Mouse (Mus musculus): ENCODE data around the gene Foxi2. TPM values are rescaled to one million over a fixed set of nuclear protein-coding genes. Genes with fewer than 3 reads are reported as not detected.

The Foxi2 gene
- not detected in 2 replicates for polyA plus RNA-seq (2012; rRNA removed)

DNA sequence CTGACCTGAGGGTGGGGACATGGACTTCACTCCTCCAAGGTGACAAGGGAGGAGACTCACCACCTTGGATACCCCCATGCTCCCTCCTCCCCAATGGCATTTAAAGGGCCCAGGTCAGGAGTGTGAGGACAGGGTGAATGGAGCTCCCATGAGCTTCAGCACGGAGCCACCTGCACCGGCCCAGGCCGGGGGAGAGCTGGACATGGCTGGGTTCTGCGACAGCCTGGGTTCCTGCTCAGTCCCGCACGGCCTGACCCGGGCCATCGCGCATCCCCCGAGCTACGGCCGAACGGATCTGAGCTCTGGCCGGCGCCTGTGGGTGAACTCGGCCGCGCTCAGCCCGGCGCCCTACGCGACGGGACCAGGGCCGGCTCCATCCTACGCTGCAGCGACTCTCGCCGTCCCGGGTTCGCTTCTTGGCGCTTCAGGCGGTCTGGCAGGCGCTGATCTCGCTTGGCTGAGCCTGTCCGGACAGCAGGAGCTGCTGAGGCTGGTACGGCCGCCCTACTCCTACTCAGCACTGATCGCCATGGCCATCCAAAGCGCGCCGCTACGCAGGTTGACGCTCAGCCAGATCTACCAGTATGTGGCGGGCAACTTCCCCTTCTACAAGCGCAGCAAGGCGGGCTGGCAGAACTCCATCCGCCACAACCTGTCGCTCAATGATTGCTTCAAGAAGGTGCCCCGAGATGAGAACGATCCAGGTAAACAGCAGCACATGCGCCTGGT is at the start of gene Foxi2:
Gene Foxi2, plus strand, starts transcription at position 72 of the 729 bp plus-strand sequence.
- Histone ChIP-seq H3K27me3 (ENCODE audit: control insufficient read depth, insufficient read depth, low read length) (peaks cover 17% of the 10 kb centered on the region), H3K36me3 (ENCODE audit: control insufficient read depth, insufficient read depth, low read length) (no peaks in the 10 kb centered on the region), H3K4me3 (ENCODE audit: low read depth, low read length) (no peak within 1 kb of the TSS), H3K4me1 (ENCODE audit: control insufficient read depth, insufficient read depth, insufficient read length, low read length) (no peaks in the 10 kb centered on the region), H3K27ac (ENCODE audit: insufficient read depth, low read depth, low read length) (no peak within 1 kb of the TSS)
- 4% methylated on average over 51 of the region's 51 CpGs for WGBS
- no peak for TF ChIP-seq CTCF (IDR thresholded peaks at IDR 0.05; ENCODE audit: extremely low read depth, insufficient read length, insufficient replicate concordance, low read depth, low read length)
- no peak for TF ChIP-seq POLR2A (IDR thresholded peaks at IDR 0.05; ENCODE audit: low read depth, low read length)

DNA sequence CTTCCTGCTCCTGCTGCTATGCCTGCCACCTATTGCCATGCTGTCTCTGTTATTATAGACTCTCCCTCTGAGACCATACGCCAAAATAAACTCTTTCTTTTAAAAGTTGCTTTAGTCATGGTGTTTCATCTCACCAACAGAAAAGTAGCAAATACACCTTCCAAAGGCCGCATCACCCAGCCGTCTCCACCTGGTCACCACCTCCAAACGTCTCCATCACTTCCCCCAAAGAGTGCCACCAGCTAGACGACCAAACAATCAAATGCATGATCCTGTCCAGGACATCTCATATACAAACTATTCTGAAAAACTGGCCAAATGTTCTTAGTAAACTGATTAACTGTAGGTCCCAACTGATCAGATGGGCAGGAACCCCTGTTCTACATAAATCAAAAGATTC is 45.5 kb upstream of the Foxi2 start:
- Histone ChIP-seq H3K4me3 (ENCODE audit: low read depth, low read length) (no peak overlapping the region), H3K27ac (ENCODE audit: insufficient read depth, low read depth, low read length) (no peak overlapping the region), H3K4me1 (ENCODE audit: control insufficient read depth, insufficient read depth, insufficient read length, low read length) (no peaks in the 10 kb centered on the region), H3K27me3 (ENCODE audit: control insufficient read depth, insufficient read depth, low read length) (no peaks in the 10 kb centered on the region), H3K36me3 (ENCODE audit: control insufficient read depth, insufficient read depth, low read length) (no peaks in the 10 kb centered on the region)
- WGBS = 92% methylated on average over 5 of the region's 5 CpGs
- TF ChIP-seq CTCF (IDR thresholded peaks at IDR 0.05; ENCODE audit: extremely low read depth, insufficient read length, insufficient replicate concordance, low read depth, low read length) = no peak

- TF ChIP-seq CTCF (IDR thresholded peaks at IDR 0.05; ENCODE audit: extremely low read depth, insufficient read length, insufficient replicate concordance, low read depth, low read length) (no peak), POLR2A (IDR thresholded peaks at IDR 0.05; ENCODE audit: low read depth, low read length) (no peak)
- 89% methylated on average over 13 of the region's 13 CpGs for WGBS
- H3K4me1 ChIP-seq (ENCODE audit: control insufficient read depth, insufficient read depth, insufficient read length, low read length) = no peaks in the 10 kb centered on the region
- H3K27me3 ChIP-seq (ENCODE audit: control insufficient read depth, insufficient read depth, low read length) = no peaks in the 10 kb centered on the region
- H3K4me3 ChIP-seq (ENCODE audit: low read depth, low read length) = no peak overlapping the region
- H3K36me3 ChIP-seq (ENCODE audit: control insufficient read depth, insufficient read depth, low read length) = no peaks in the 10 kb centered on the region
- no peak overlapping the region for H3K27ac ChIP-seq (ENCODE audit: insufficient read depth, low read depth, low read length)
Observed at GRCm38 (mm10) chr7:135376048-135376447, 34.1 kb upstream of the Foxi2 start.

DNA sequence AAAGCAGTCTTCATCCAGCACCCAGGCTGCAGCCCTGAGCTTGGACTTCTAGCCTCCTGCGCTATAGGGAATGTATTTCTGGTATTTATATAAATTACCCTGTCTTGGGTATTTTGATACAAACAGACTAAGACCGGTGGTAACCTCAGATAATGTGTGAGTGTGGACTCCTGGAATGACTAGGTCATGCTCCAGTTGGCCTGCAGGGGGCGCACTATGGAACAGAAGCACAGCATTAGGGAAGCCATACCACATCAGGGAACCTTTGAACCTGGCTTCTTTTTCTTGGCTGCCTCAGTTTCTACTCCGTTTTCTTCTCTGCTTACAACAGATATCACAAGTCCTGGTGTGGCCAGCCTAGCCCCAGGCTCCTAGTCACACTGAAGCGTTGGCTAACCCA is 33.2 kb upstream of the Foxi2 start:
- 65% methylated on average over 5 of the region's 5 CpGs for WGBS
- Histone ChIP-seq H3K4me3 (ENCODE audit: low read depth, low read length) (no peak overlapping the region), H3K27ac (ENCODE audit: insufficient read depth, low read depth, low read length) (no peak overlapping the region), H3K36me3 (ENCODE audit: control insufficient read depth, insufficient read depth, low read length) (no peaks in the 10 kb centered on the region), H3K27me3 (ENCODE audit: control insufficient read depth, insufficient read depth, low read length) (no peaks in the 10 kb centered on the region), H3K4me1 (ENCODE audit: control insufficient read depth, insufficient read depth, insufficient read length, low read length) (no peaks in the 10 kb centered on the region)
- TF ChIP-seq POLR2A (IDR thresholded peaks at IDR 0.05; ENCODE audit: low read depth, low read length) (no peak), CTCF (IDR thresholded peaks at IDR 0.05; ENCODE audit: extremely low read depth, insufficient read length, insufficient replicate concordance, low read depth, low read length) (peak; percentile 59; the same call in 1 of the 2 replicates)

- H3K4me3 ChIP-seq (ENCODE audit: low read depth, low read length) = no peak overlapping the region
- WGBS = 75% methylated on average over 5 of the region's 5 CpGs
- no peak overlapping the region for H3K27ac ChIP-seq (ENCODE audit: insufficient read depth, low read depth, low read length)
- H3K4me1 ChIP-seq (ENCODE audit: control insufficient read depth, insufficient read depth, insufficient read length, low read length) = no peaks in the 10 kb centered on the region
- TF ChIP-seq POLR2A (IDR thresholded peaks at IDR 0.05; ENCODE audit: low read depth, low read length) (no peak), CTCF (IDR thresholded peaks at IDR 0.05; ENCODE audit: extremely low read depth, insufficient read length, insufficient replicate concordance, low read depth, low read length) (no peak)
- H3K27me3 ChIP-seq (ENCODE audit: control insufficient read depth, insufficient read depth, low read length) = no peaks in the 10 kb centered on the region
- H3K36me3 ChIP-seq (ENCODE audit: control insufficient read depth, insufficient read depth, low read length) = no peaks in the 10 kb centered on the region
Observed at GRCm38 (mm10) chr7:135378331-135378730, 31.8 kb upstream of the Foxi2 start.

DNA sequence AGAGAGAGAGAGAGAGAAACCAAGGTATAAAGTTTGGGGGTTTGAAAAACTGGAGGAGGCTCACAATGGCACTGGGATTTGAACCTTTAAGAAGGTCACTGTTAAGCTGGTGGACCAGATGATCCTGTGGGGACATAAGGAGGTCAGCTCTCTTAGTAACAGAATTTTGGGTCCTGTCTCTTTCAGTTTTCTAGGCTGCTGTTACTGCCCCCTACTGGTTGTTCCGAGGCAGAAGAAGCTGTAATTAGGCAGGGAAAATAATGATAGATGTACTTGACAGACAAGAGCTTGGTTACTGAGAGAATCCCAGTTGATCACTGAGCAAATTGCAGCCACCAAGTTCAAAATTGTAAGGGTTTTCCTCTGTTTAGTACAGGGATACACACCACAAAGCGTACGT is 21.1 kb upstream of the Foxi2 start:
- 60% methylated on average over 3 of the region's 3 CpGs for WGBS
- no peaks in the 10 kb centered on the region for H3K4me1 ChIP-seq (ENCODE audit: control insufficient read depth, insufficient read depth, insufficient read length, low read length)
- TF ChIP-seq POLR2A (IDR thresholded peaks at IDR 0.05; ENCODE audit: low read depth, low read length) (no peak), CTCF (IDR thresholded peaks at IDR 0.05; ENCODE audit: extremely low read depth, insufficient read length, insufficient replicate concordance, low read depth, low read length) (no peak)
- H3K27me3 ChIP-seq (ENCODE audit: control insufficient read depth, insufficient read depth, low read length) = no peaks in the 10 kb centered on the region
- no peak overlapping the region for H3K4me3 ChIP-seq (ENCODE audit: low read depth, low read length)
- no peaks in the 10 kb centered on the region for H3K36me3 ChIP-seq (ENCODE audit: control insufficient read depth, insufficient read depth, low read length)
- no peak overlapping the region for H3K27ac ChIP-seq (ENCODE audit: insufficient read depth, low read depth, low read length)

DNA sequence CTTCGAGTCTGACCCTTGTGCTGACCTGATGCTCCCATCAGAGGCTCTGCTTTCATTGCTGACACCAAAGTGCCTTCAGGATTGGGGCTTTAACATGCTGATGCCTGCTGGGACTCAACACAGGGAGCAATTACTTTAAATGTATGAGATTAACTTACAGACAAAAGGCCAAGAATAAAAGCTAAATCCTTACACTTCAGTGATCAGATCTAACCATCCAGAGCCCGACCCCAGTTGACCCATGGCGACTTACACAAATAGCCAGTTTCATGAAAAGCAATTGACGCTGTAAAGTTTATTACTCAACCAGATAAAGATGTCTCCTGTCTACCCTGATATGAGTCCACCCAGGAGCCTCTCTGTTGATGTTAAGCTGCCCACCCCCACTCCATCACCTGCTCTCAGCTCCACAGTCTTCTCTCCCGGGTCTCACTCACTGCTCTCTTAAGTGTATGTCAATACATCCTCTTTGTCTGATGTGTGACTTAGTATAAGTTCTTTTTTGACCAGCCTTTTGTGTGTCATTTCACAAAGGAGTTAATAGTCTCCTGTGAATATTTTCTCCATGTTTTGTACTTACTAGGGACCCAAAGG is 17.1 kb upstream of the Foxi2 start:
- WGBS = 19% methylated on average over 5 of the region's 5 CpGs
- Histone ChIP-seq H3K27ac (ENCODE audit: insufficient read depth, low read depth, low read length) (no peak overlapping the region), H3K4me3 (ENCODE audit: low read depth, low read length) (no peak overlapping the region), H3K4me1 (ENCODE audit: control insufficient read depth, insufficient read depth, insufficient read length, low read length) (no peaks in the 10 kb centered on the region), H3K36me3 (ENCODE audit: control insufficient read depth, insufficient read depth, low read length) (no peaks in the 10 kb centered on the region), H3K27me3 (ENCODE audit: control insufficient read depth, insufficient read depth, low read length) (no peaks in the 10 kb centered on the region)
- TF ChIP-seq CTCF (IDR thresholded peaks at IDR 0.05; ENCODE audit: extremely low read depth, insufficient read length, insufficient replicate concordance, low read depth, low read length) = no peak
- no peak for TF ChIP-seq POLR2A (IDR thresholded peaks at IDR 0.05; ENCODE audit: low read depth, low read length)
